Mouse (Mus musculus): ENCODE results near the gene Hba-a1. TPM values are rescaled to one million over a fixed set of nuclear protein-coding genes. Genes with fewer than 3 reads are reported as not detected.
"Not testable (repeated sequence)": the region's sequence is repeated elsewhere in the genome, so short reads cannot be mapped to it uniquely, and the experiment has no call there.

Hba-a1 gene
- polyA plus RNA-seq, 1 experiment from 2014 or later = 52,845 TPM

- peak overlapping the region; percentile 97 for H3K27ac ChIP-seq
- H3K36me3 ChIP-seq; H3K9me3 ChIP-seq (replicated peaks): not testable (repeated sequence)
- 14% methylated on average over 2 of the region's 2 CpGs for WGBS (ENCODE audit: insufficient replicate concordance)
- H3K9ac ChIP-seq = peak overlapping the region; percentile 70
- peak; percentile 31 for ATAC-seq
- peaks cover 18% of the 10 kb centered on the region for H3K27me3 ChIP-seq (replicated peaks)
- peak overlapping the region; percentile 45 for H3K4me2 ChIP-seq
- H3K4me3 ChIP-seq = peak overlapping the region; percentile 46
- H3K4me1 ChIP-seq = peaks cover 48% of the 10 kb centered on the region
Observed at GRCm38 (mm10) chr11:32284582-32284981, 1.3 kb downstream of the Hba-a1 start.

GRCm38 (mm10) chr11:32285031-32285775 is 1.9 kb downstream of the Hba-a1 start:
- H3K27me3 ChIP-seq (replicated peaks) = peaks cover 13% of the 10 kb centered on the region
- H3K4me2 ChIP-seq = peak overlapping the region; percentile 10
- peaks cover 48% of the 10 kb centered on the region for H3K4me1 ChIP-seq
- peak overlapping the region; percentile 46 for H3K4me3 ChIP-seq
- peak overlapping the region; percentile 40; the same call in 1 of the 2 replicates for H3K9ac ChIP-seq
- peaks cover 12% of the 10 kb centered on the region for H3K36me3 ChIP-seq
- ATAC-seq = peak; percentile 77
- WGBS (ENCODE audit: insufficient replicate concordance) = 43% methylated on average over 7 of the region's 7 CpGs
- H3K27ac ChIP-seq = peak overlapping the region; percentile 97
- no peaks in the 10 kb centered on the region for H3K9me3 ChIP-seq (replicated peaks)

- H3K4me2 ChIP-seq = peak overlapping the region; percentile 64
- peak overlapping the region; percentile 84 for H3K9ac ChIP-seq
- not testable (repeated sequence) for ATAC-seq; H3K27me3 ChIP-seq (replicated peaks); H3K9me3 ChIP-seq (replicated peaks)
- H3K4me1 ChIP-seq = peaks cover 46% of the 10 kb centered on the region
- peak overlapping the region; percentile 61 for H3K4me3 ChIP-seq
- peak overlapping the region; percentile 97 for H3K27ac ChIP-seq
- H3K36me3 ChIP-seq = peaks cover 18% of the 10 kb centered on the region
Observed at GRCm38 (mm10) chr11:32285887-32286286, 2.6 kb downstream of the Hba-a1 start.

GRCm38 (mm10) chr11:32286695-32287492 is 3.6 kb downstream of the Hba-a1 start, which contains the start of gene Hbq1b:
Gene Hbq1b, plus strand, starts transcription at chr11:32286965.
- Histone ChIP-seq H3K9ac (peak within 1 kb of the TSS; percentile 84), H3K4me2 (peak within 1 kb of the TSS; percentile 64), H3K4me1 (peaks cover 46% of the 10 kb centered on the region), H3K27ac (peak within 1 kb of the TSS; percentile 97), H3K36me3 (peaks cover 26% of the 10 kb centered on the region), H3K4me3 (peak within 1 kb of the TSS; percentile 61)
- ATAC-seq; H3K27me3 ChIP-seq (replicated peaks); H3K9me3 ChIP-seq (replicated peaks): not testable (repeated sequence)
- 18% methylated on average over 31 of the region's 33 CpGs for WGBS (ENCODE audit: insufficient replicate concordance)

- Histone ChIP-seq H3K4me3 (peak overlapping the region; percentile 61), H3K4me2 (peak overlapping the region; percentile 64), H3K9me3 (replicated peaks) (no peaks in the 10 kb centered on the region), H3K4me1 (peaks cover 46% of the 10 kb centered on the region), H3K9ac (peak overlapping the region; percentile 84), H3K36me3 (peaks cover 29% of the 10 kb centered on the region), H3K27ac (peak overlapping the region; percentile 97), H3K27me3 (replicated peaks) (peaks cover 4% of the 10 kb centered on the region; the same call in 1 of the 2 replicates)
- WGBS (ENCODE audit: insufficient replicate concordance) = 54% methylated on average over 9 of the region's 9 CpGs
- no peak for ATAC-seq
Observed at GRCm38 (mm10) chr11:32287493-32287825, 4.1 kb downstream of the Hba-a1 start.

GRCm38 (mm10) chr11:32292819-32293218 is 9.5 kb downstream of the Hba-a1 start:
- peak overlapping the region; percentile 97 for H3K27ac ChIP-seq
- ATAC-seq; H3K27me3 ChIP-seq (replicated peaks); H3K9me3 ChIP-seq (replicated peaks): not testable (repeated sequence)
- H3K9ac ChIP-seq = peak overlapping the region; percentile 84
- H3K4me2 ChIP-seq = peak overlapping the region; percentile 64
- H3K4me3 ChIP-seq = peak overlapping the region; percentile 28
- WGBS (ENCODE audit: insufficient replicate concordance) = 43% methylated on average over 4 of the region's 4 CpGs
- H3K36me3 ChIP-seq = peaks cover 41% of the 10 kb centered on the region
- peaks cover 75% of the 10 kb centered on the region for H3K4me1 ChIP-seq

DNA sequence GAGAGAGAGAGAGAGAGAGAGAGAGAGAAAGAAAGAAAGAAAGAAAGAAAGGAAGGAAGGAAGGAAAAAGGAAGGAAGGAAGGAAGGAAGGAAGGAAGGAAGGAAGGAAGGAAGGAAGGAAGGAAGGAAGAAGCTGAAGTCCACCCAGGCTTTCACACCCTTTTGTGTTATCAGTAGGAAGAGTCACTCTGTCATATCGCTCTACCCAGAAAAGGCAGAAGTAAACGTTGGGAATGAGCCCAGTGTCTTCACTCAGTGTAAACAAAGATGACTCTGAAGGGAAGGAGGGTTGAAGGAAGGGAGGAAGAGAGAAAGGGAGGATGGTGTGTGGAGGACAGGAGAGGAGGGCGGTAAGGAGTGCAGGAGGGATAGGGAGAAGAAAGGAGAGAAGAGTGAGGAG is 10.2 kb downstream of the Hba-a1 start:
- H3K36me3 ChIP-seq = peaks cover 40% of the 10 kb centered on the region
- 31% methylated on average over 3 of the region's 3 CpGs for WGBS (ENCODE audit: insufficient replicate concordance)
- peak overlapping the region; percentile 84 for H3K9ac ChIP-seq
- H3K27me3 ChIP-seq (replicated peaks); H3K9me3 ChIP-seq (replicated peaks): not testable (repeated sequence)
- ATAC-seq = peak; percentile 14; the same call in 1 of the 2 replicates
- H3K4me1 ChIP-seq = peaks cover 71% of the 10 kb centered on the region
- H3K27ac ChIP-seq = peak overlapping the region; percentile 97
- H3K4me2 ChIP-seq = peak overlapping the region; percentile 64
- peak overlapping the region; percentile 14; the same call in 1 of the 2 replicates for H3K4me3 ChIP-seq

DNA sequence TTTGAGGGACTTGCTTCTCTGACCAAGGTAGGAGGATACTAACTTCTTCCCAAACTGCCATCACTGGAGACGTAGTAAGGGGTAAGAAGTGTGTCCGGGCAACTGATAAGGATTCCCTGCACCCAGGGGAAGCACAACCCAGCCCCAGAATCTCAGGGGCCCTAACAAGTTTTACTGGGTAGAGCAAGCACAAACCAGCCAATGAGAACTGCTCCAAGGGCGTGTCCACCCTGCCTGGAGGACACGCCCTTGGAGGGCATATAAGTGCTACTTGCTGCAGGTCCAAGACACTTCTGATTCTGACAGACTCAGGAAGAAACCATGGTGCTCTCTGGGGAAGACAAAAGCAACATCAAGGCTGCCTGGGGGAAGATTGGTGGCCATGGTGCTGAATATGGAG is 12.9 kb downstream of the Hba-a1 start, which contains the start of gene Hba-a2:
TSS of gene Hba-a2 (plus strand) at position 287 of the 400 bp plus-strand sequence.
- H3K9me3 ChIP-seq (replicated peaks); H3K27me3 ChIP-seq (replicated peaks): not testable (repeated sequence)
- Histone ChIP-seq H3K27ac (peak within 1 kb of the TSS; percentile 97), H3K9ac (peak within 1 kb of the TSS; percentile 84), H3K4me2 (peak within 1 kb of the TSS; percentile 64), H3K4me3 (peak within 1 kb of the TSS; percentile 59), H3K36me3 (peaks cover 30% of the 10 kb centered on the region), H3K4me1 (peaks cover 65% of the 10 kb centered on the region)
- WGBS (ENCODE audit: insufficient replicate concordance) = no CpG with 5 or more reads among the region's 4 CpGs
- ATAC-seq = peak; percentile 83

GRCm38 (mm10) chr11:32297417-32297816 is 14.1 kb downstream of the Hba-a1 start:
- not testable (repeated sequence) for H3K9me3 ChIP-seq (replicated peaks)
- WGBS (ENCODE audit: insufficient replicate concordance) = 8% methylated on average over 2 of the region's 2 CpGs
- peak; percentile 8 for ATAC-seq
- Histone ChIP-seq H3K4me2 (peak overlapping the region; percentile 54), H3K27me3 (replicated peaks) (peaks cover 21% of the 10 kb centered on the region), H3K4me3 (peak overlapping the region; percentile 59), H3K36me3 (peaks cover 34% of the 10 kb centered on the region), H3K9ac (peak overlapping the region; percentile 76), H3K27ac (peak overlapping the region; percentile 97), H3K4me1 (peaks cover 53% of the 10 kb centered on the region)

DNA sequence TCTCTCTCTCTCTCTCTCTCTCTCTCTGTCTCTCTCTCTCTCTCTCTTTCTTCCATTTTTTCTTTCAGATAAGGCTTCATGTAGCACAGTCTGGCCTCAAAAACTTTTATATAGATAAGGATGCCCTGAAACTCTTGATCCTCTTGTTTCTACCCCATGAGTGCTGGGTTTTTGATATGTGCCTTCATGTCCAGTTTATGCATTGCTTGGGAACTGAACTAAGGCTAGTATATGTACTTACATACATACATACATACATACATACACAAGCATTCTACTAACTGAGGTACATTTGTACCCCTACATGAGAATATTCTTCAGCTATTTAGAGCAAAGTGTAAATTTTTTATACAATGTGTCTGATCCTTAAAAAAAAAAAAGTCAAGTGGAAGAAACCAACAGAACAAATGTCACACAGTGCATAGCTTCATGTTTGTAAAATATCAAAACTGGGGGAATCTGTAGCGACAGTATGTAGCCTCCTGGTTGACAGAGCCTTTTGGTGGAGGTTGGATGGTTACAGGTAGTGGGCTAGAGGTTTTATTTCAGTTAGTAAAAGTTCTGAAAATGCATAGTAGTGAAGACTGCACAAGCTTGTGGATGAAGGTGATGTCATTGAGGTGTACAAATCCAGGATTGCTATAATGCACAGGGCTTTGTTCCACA is 14.7 kb downstream of the Hba-a1 start:
- H3K27me3 ChIP-seq (replicated peaks) = peaks cover 26% of the 10 kb centered on the region
- H3K4me2 ChIP-seq = peak overlapping the region; percentile 54
- peak; percentile 66 for ATAC-seq
- H3K4me3 ChIP-seq = peak overlapping the region; percentile 59
- peaks cover 49% of the 10 kb centered on the region for H3K4me1 ChIP-seq
- WGBS (ENCODE audit: insufficient replicate concordance) = 63% methylated on average over 1 of the region's 1 CpGs
- H3K9ac ChIP-seq = peak overlapping the region; percentile 76
- H3K27ac ChIP-seq = peak overlapping the region; percentile 97
- no peaks in the 10 kb centered on the region for H3K9me3 ChIP-seq (replicated peaks)
- H3K36me3 ChIP-seq = peaks cover 39% of the 10 kb centered on the region

GRCm38 (mm10) chr11:32298532-32298918 is 15.2 kb downstream of the Hba-a1 start:
- H3K36me3 ChIP-seq = peaks cover 44% of the 10 kb centered on the region
- peak overlapping the region; percentile 76 for H3K9ac ChIP-seq
- H3K4me1 ChIP-seq = peaks cover 49% of the 10 kb centered on the region
- H3K27me3 ChIP-seq (replicated peaks) = peaks cover 30% of the 10 kb centered on the region
- H3K4me2 ChIP-seq = peak overlapping the region; percentile 54
- no peaks in the 10 kb centered on the region for H3K9me3 ChIP-seq (replicated peaks)
- peak overlapping the region; percentile 97 for H3K27ac ChIP-seq
- ATAC-seq = no peak
- H3K4me3 ChIP-seq = peak overlapping the region; percentile 59
- 93% methylated on average over 2 of the region's 2 CpGs for WGBS (ENCODE audit: insufficient replicate concordance)
